Mouse (Mus musculus) right cerebral cortex, postnatal 4 days (tissue): ENCODE data around the gene Gpr158.

ENCODE experiments used
- DNase-seq: peaks from one replicate; pipeline ENCODE4 v3.0.0-alpha.2; 2022

The Gpr158 gene

DNA sequence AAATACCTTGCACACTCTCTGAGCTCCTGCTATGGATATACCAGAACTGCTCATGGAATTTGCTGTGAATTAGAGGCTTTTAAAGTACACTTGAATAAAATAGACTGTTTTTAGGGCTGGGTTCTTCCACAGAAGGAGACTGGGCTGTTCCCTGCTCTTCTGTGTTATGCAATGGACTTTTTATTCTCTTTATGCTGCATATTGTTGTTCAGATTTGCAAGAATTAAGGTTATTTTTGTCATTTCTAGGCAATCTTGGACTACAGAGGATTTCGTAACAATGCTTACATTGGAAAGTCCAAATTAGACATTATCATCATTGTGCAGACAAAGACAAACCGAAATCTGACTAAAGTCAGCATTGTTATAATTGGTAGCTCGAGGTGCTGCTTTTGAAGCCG is 298.4 kb downstream of the Gpr158 start:
- no peak for DNase-seq

GRCm38 (mm10) chr2:21676084-21676838 is 308.9 kb downstream of the Gpr158 start:
- no peak for DNase-seq

DNA sequence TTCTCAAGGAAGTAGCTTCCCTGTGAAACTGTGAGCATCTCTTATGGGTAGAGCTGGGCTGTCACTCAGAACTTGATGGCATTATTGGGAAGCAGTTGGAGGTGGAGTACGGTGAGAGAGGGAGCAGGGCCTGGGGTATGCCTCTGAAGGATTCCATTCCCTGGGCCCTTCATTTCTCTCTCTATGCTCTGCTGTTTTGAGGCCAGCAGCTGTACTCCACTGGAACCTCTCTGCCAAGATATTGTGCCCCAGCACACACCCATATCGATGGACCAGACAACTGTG is 309.4 kb downstream of the Gpr158 start:
- DNase-seq, result no peak

GRCm38 (mm10) chr2:21680735-21681270 is 313.5 kb downstream of the Gpr158 start:
- DNase-seq, result no peak

- DNase-seq, result no peak
Observed at GRCm38 (mm10) chr2:21684736-21685135, 317.4 kb downstream of the Gpr158 start.

GRCm38 (mm10) chr2:21693128-21693527 is 325.8 kb downstream of the Gpr158 start:
- no peak for DNase-seq

- DNase-seq, result no peak
Observed at GRCm38 (mm10) chr2:21693807-21694594, 326.7 kb downstream of the Gpr158 start.

- no peak for DNase-seq
Observed at GRCm38 (mm10) chr2:21728075-21728474, 360.7 kb downstream of the Gpr158 start.

DNA sequence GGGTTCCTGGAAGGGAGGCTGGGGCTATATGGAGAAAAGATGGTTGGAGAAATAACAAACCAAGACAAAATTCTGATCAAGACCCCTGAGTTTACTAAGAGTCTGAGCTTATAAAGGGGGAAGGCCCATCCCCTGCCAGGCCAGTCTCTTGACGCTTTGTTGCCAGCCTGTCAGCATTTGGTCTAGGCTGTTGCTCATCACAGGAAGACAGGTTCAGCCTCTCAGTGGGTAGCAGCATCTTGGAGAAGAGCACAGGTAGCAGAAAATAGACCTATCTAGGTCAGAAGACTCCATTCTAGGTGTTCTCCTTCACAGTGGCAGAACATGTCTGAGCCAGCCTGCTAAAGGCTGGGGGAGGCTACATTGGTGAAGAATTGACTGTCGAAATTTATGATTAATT is 416.4 kb downstream of the Gpr158 start:
- DNase-seq, result no peak

- no peak for DNase-seq
Observed at GRCm38 (mm10) chr2:21793156-21793555, 425.8 kb downstream of the Gpr158 start.

DNA sequence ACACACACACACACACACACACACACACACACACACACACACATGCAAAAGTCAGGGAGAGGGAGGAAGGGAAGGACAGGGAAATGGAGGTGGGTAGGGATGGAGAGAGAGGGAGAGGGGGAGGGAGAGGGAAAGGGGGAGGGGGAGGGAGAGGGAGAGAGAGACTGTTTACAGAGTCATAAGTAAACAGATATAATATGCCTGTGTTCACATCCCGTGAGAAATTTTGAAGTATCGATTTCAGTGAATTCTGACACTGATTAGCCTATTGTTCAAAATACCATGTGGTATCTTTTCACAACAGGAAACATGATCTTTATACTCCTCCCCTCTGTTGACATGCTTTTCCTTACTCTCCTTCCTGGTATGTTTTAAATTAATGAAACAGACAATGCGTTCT is 432.3 kb downstream of the Gpr158 start:
- no peak for DNase-seq

DNA sequence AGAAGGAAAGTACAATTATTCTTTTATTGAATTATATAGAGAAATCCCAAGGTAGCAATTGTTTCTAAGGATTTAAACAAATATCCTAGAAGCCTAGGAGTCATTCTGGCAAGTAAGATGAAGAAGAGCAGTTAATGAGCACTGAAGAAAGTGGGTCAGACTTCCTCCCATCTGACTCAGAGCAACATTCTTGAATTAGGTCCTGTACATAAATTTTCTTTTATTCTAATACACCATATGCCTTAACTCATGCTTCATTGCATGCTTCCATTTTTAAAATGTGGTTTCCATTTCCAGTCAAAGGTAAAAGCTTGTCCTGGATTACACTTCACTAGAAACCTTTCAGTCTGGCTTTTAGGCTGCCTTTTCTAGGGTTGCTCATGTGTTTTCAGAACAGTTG is 432.7 kb downstream of the Gpr158 start:
- no peak for DNase-seq

- no peak for DNase-seq
Observed at GRCm38 (mm10) chr2:21808510-21808909, 441.2 kb downstream of the Gpr158 start.

GRCm38 (mm10) chr2:21810431-21810830 is 443.1 kb downstream of the Gpr158 start:
- no peak for DNase-seq

GRCm38 (mm10) chr2:21864061-21864460 is 496.7 kb downstream of the Gpr158 start:
- DNase-seq, result no peak
